Mouse (Mus musculus) olfactory bulb, adult 2 months (tissue): ENCODE data around the gene Yipf2.

Experiments
- CTCF ChIP-seq: fragments of 200-500 bp; IDR thresholded peaks from 2 replicates; pipeline ENCODE4 v1.5.1; 2012; ENCODE audit warnings: low read depth, mild to moderate bottlenecking, low read length, moderate library complexity; ENCODE audit not compliant: insufficient read depth
- POLR2A ChIP-seq: fragments of 200-500 bp; IDR thresholded peaks from 2 replicates; pipeline ENCODE4 v1.6.1; 2012; ENCODE audit warnings: mild to moderate bottlenecking, low read depth, low read length, moderate library complexity; ENCODE audit not compliant: insufficient read depth

- TF ChIP-seq POLR2A (no peak), CTCF (no peak)
Observed at GRCm38 (mm10) chr9:21604119-21604518, 11.5 kb upstream of the Yipf2 start.
